Mouse (Mus musculus) embryonic facial prominence, embryonic 13.5 days (tissue): ENCODE measurements around the gene Gm5039. TPM values are rescaled to one million over a fixed set of nuclear protein-coding genes. Genes with fewer than 3 reads are reported as not detected.
"Not testable (repeated sequence)": the region's sequence is repeated elsewhere in the genome, so short reads cannot be mapped to it uniquely, and the experiment has no call there.

Experiments used
- ATAC-seq: fragments of 200-750 bp; cut with Nextera tagmentation; 2 replicates; pipeline ENCODE4 v1.8.0; 2017; ENCODE audit warnings: low read depth; ENCODE audit not compliant: insufficient number of reproducible peaks, insufficient read depth, low FRiP score, low TSS enrichment
- H3K27ac ChIP-seq: fragments of 300-500 bp; sonication (generic); 2 replicates; pipeline ENCODE4 v1.5.1; 2015; ENCODE audit warnings: moderate library complexity, mild to moderate bottlenecking, inconsistent platforms
- H3K27me3 ChIP-seq: fragments of 300-500 bp; sonication (generic); 2 replicates; pipeline ENCODE4 v1.6.1; 2015; ENCODE audit warnings: mild to moderate bottlenecking, inconsistent platforms
- H3K36me3 ChIP-seq: fragments of 300-500 bp; sonication (generic); 2 replicates; pipeline ENCODE4 v1.6.1; 2015; ENCODE audit warnings: mild to moderate bottlenecking, inconsistent platforms
- H3K4me1 ChIP-seq: fragments of 300-500 bp; sonication (generic); 2 replicates; pipeline ENCODE4 v1.6.1; 2015; ENCODE audit warnings: inconsistent platforms
- H3K4me2 ChIP-seq: fragments of 300-500 bp; sonication (generic); 2 replicates; pipeline ENCODE4 v1.6.1; 2015; ENCODE audit warnings: moderate library complexity, mild to moderate bottlenecking, inconsistent platforms
- H3K4me3 ChIP-seq: fragments of 300-500 bp; sonication (generic); 2 replicates; pipeline ENCODE4 v1.5.1; 2015; ENCODE audit warnings: mild to moderate bottlenecking, inconsistent platforms
- H3K9ac ChIP-seq: fragments of 300-500 bp; sonication (generic); 2 replicates; pipeline ENCODE4 v1.6.1; 2015; ENCODE audit warnings: mild to moderate bottlenecking, inconsistent platforms
- H3K9me3 ChIP-seq: fragments of 300-500 bp; sonication (generic); 2 replicates; pipeline ENCODE4 v1.6.1; 2016; ENCODE audit warnings: inconsistent platforms
- WGBS: fragments of 180-500 bp; shearing (Covaris S2); methylation state at CpG from one replicate; pipeline ENCODE4 v1.1.7; 2015; ENCODE audit warnings: mixed read lengths; 5-methylcytosine and 5-hydroxymethylcytosine counted together
- polyA plus RNA-seq: library from polyadenylated mRNA; unstranded; fragments of >200 nt; fragmentation: Nextera tagmentation; extraction: Ambion mirVana; gene quantifications from 2 replicates; pipeline ENCODE4 v1.2.1, GENCODE M21; 2015

Gene Gm5039
- polyA plus RNA-seq, 1 experiment from 2014 or later = not detected

DNA sequence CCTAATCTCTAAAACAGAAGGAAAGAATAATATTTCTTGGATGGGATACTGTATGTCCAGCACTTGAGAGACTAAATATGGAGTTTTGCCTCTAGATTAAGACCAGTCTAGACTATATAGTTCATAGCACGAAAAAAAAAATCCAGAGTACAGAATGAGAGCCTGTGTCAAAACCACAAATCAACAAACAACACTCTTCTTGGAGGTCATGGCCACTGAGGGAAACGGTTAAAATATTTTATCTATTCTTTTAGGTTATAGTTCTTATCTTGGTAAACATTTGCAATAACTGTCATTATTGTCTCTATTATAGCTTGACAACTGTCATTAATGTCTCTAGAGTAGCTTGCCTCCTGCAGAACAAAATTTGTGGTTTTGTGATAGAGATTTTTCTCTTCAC is 26.7 kb downstream of the Gm5039 start:
- not testable (repeated sequence) for H3K27ac ChIP-seq, H3K36me3 ChIP-seq, H3K4me3 ChIP-seq, H3K9me3 ChIP-seq, H3K27me3 ChIP-seq, ATAC-seq, H3K9ac ChIP-seq, H3K4me1 ChIP-seq, H3K4me2 ChIP-seq
- 70% methylated on average over 2 of the region's 2 CpGs for whole genome bisulfite sequencing

DNA sequence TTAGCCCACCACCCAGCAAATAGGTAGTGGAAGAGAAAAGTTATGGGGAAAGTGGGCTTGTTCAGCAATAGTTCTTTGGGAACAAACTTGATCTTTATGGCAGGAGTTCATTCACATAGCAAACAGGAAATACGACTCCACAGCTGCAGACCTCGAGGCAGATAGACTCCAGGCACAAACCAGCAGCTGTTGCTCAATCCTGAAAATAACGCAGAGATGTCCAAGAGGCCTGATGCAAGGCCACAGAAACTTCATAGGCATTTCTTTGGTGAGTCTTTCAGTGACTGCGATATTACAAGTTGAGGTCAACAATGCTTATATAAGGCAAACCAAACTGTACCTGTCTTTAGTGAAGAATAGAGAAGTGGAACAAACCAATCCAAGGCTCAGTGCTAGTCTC is 30.7 kb downstream of the Gm5039 start:
- H3K27me3 ChIP-seq, H3K4me1 ChIP-seq, H3K4me3 ChIP-seq, H3K36me3 ChIP-seq, H3K9ac ChIP-seq, ATAC-seq, H3K27ac ChIP-seq, H3K4me2 ChIP-seq, H3K9me3 ChIP-seq: not testable (repeated sequence)
- WGBS = 64% methylated on average over 4 of the region's 4 CpGs

- not testable (repeated sequence) for H3K27ac ChIP-seq, H3K36me3 ChIP-seq, H3K27me3 ChIP-seq, H3K4me1 ChIP-seq, H3K9ac ChIP-seq, H3K9me3 ChIP-seq, H3K4me3 ChIP-seq, H3K4me2 ChIP-seq
- WGBS = 84% methylated on average over 5 of the region's 5 CpGs
- 0 out of 2 replicates have a peak, but pooled peaks have one; percentile 10 for ATAC-seq
Observed at GRCm38 (mm10) chr12:88285224-88285623, 38.6 kb downstream of the Gm5039 start.

GRCm38 (mm10) chr12:88274400-88274799 is 49.4 kb downstream of the Gm5039 start, which contains the start of gene Gm5662:
Gene Gm5662 (minus strand): TSS chr12:88274500.
- ATAC-seq, H3K36me3 ChIP-seq: not testable (repeated sequence)
- WGBS = 79% methylated on average over 5 of the region's 5 CpGs

More at GRCm38 (mm10) chr12:88274400-88274799, 49.4 kb downstream of the Gm5039 start, which contains the start of gene Gm5662:
- not testable (repeated sequence) for H3K4me1 ChIP-seq, H3K27ac ChIP-seq, H3K4me2 ChIP-seq, H3K27me3 ChIP-seq, H3K4me3 ChIP-seq, H3K9me3 ChIP-seq, H3K9ac ChIP-seq

Other genes with a start within 250 kb of the Gm5039 start
- not detected in 2 replicates for gene Gm16368, start 240.3 kb downstream of the Gm5039 start, polyA plus RNA-seq
- not detected in 2 replicates for gene Gm10436, start 141.9 kb downstream of the Gm5039 start, polyA plus RNA-seq
- gene Gm8332, start 73.9 kb downstream of the Gm5039 start, polyA plus RNA-seq = not detected in 2 replicates
- not detected in 2 replicates for gene Gm5662, start 49.5 kb downstream of the Gm5039 start, polyA plus RNA-seq
- gene Adck1, start 36.5 kb upstream of the Gm5039 start, polyA plus RNA-seq = 23.2 and 23.3 TPM in 2 replicates